Mouse (Mus musculus) liver (tissue): ENCODE measurements around the gene Pknox1.
"Not testable (repeated sequence)": the region's sequence is repeated elsewhere in the genome, so short reads cannot be mapped to it uniquely, and the experiment has no call there.

Source experiments
- DNase-seq: peaks from one replicate; pipeline ENCODE4 v3.0.0-alpha.2; 2020; ENCODE audit warnings: mixed read lengths

Pknox1 gene

GRCm38 (mm10) chr17:31564015-31564857 is at the start of gene Pknox1:
Gene Pknox1, plus strand, starts transcription at chr17:31564734.
- DNase-seq, result peak; percentile 100

GRCm38 (mm10) chr17:31519344-31519945 is 45.1 kb upstream of the Pknox1 start:
- no peak for DNase-seq

DNA sequence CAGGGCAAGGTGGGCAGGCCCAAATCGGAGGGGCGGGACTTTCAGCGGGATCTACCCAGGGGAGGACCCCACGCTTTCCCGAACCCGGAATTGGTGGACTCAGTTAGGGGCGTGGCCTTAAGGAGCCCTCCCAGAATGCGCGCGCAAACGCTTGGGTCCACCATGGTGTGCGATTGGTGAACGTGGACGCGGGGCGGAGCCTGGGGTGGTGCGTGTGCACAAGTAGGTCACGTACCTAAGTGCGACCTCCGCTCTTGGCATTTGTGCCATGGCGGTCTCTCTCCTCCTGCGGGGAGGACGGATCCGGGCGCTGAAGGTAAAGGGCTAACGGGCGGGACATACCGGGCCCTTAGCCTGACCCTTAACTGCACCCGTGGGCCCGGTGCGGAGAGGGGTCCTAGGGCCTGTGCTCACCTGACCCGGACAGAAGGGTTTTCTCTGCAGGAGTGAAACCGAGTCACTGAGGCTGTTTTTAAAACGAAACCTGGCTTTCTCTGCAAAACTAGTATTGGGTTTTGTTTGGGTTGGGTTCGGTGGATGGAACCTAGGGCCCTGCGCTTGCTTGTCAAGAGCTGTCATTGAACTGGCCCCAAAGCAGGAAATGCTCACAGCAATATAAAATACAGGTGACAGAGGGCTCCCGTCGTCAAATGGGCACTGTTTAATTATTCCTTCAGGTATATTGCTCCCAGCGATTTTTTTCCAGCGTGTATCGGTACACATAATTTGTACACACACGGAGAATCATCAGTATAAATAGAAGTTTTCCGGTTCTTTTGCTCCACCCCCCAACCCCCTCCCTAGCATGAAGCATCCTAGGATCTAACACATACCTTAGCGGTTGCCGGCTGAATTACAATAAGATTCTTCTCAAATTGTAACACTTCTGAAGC is 44.3 kb upstream of the Pknox1 start, which contains the start of the genes Wdr4 and Ndufv3:
Gene Wdr4, minus strand, starts transcription at position 35 of the 893 bp plus-strand sequence.
Gene Ndufv3, plus strand, starts transcription at position 170 of the 893 bp plus-strand sequence.
- peak; percentile 99 for DNase-seq

DNA sequence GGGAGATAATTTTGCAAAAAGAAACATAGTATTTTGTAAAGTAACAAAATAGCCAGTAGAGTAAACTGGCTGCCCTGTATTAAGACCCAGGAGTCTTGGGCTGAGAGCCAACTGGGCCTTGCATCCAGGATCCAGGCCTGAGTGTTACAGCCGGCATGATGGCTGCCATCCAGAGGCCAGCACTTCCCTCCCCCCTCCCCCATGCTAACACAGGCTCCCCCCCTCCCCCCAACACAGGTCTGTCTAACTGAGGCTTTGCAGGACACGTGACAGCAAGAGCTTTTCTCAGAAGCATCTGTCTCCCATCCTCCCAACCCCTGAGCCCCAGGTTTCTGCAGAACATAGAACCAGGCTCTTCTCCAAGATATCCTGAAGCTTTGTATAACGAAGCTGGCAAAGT is 43.6 kb upstream of the Pknox1 start:
- peak; percentile 46 for DNase-seq

- no peak for DNase-seq
These were observed 42.6 kb upstream of the Pknox1 start for GRCm38 (mm10) chr17:31521948-31522347.

- no peak for DNase-seq
These were observed 39.4 kb upstream of the Pknox1 start for GRCm38 (mm10) chr17:31525114-31525513.

- DNase-seq, result no peak
These were observed 38.7 kb upstream of the Pknox1 start for GRCm38 (mm10) chr17:31525816-31526215.

DNA sequence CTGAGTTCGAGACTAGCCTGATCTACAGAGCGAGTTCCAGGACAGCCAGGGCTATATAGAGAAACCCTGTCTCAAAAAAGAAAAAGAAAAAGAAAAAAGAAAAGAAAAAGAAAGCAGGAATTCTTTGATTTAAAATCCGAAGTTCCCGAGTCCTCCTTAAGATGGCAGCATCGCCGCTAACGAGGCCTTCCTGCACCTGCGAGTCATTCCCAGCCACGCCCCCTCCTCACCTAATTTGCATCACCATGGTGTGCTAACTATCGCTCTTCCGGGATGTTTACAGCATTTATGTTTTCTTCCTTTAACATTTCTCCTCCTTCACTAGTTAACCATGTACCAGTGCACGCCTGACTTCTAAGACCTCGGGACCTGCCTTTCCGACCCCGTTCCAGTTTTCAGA is 35.2 kb upstream of the Pknox1 start:
- DNase-seq, result peak; percentile 32

GRCm38 (mm10) chr17:31531441-31532158 is 32.9 kb upstream of the Pknox1 start:
- no peak for DNase-seq

- not testable (repeated sequence) for DNase-seq
These were observed 32.2 kb upstream of the Pknox1 start for GRCm38 (mm10) chr17:31532331-31532730.

DNA sequence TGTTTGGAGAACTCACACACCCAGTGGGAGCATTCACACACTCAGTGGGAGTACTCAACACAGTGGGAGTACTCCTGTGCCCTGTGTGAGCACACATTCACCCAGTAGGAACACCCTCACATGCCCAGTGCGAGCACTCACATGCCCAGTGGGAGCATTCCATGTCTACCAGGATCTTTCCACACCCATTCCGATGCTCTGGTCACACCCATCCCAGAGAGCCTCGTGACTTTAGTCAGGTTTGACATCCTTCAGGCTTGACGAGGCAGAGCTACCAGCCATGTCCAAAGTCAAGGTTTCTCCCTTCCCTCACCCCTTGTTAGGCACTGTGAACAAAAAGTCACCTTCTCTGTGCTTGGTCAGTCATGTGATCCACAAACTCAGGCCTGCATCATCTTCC is 29.2 kb upstream of the Pknox1 start:
- no peak for DNase-seq

DNA sequence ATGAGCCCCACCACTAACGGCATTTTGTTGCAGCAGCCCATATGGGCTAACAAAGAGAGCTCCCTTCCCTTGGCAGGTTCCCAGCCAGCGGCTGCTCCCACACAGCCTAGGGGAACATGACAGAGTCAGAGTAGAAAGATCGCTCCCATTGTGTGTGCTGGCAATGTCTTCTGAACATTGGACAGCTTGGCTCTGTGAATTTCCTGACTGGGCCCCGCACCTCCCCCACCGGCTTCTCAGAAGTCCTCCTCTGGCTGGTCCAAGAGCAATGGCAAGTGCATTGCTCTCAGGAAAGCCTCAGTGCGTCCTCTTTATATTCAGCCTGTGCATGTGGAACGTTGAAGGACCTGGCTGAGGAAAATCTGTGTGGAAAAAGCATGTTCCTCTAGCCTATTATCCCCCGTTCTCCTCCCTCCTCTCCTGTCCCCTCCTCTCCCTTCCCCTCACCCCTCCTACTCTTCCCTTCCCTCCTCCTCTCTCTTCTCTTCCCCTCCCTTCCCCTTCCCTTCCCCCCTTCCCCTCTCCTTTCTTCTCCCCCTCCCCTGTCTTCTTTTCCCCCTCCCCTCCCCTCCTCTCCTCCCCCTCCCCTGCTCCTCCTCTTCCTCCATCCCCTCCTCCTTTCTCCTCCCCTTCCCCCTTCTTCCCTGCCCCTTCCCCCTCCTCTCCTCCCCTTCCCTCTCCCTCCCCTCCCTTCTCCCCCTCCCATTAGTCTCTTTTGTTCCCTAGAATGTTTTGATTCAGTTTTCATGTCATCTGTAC is 28.5 kb upstream of the Pknox1 start:
- DNase-seq, result peak; percentile 17

- DNase-seq, result no peak
These were observed 24.4 kb upstream of the Pknox1 start for GRCm38 (mm10) chr17:31540101-31540500.

- no peak for DNase-seq
These were observed 23.6 kb upstream of the Pknox1 start for GRCm38 (mm10) chr17:31540809-31541459.

DNA sequence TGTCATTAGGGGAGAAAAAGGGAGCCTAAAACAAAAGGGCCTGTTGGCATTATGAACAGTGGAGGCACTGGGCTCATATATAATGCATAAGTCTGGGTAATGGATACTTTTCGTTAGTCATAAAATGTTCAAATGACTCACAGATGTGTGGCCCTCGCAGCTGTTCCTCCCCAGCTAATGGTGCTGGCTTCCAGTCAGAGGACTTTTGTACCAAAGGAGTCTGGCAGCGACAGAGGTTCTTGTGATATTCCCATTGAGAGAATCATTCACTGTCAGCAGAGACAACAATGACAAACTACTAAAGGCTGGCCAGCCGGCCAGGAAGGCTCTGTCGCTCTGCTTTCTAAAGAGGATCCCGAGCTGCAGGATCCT is 23.1 kb upstream of the Pknox1 start:
- DNase-seq, result no peak

DNA sequence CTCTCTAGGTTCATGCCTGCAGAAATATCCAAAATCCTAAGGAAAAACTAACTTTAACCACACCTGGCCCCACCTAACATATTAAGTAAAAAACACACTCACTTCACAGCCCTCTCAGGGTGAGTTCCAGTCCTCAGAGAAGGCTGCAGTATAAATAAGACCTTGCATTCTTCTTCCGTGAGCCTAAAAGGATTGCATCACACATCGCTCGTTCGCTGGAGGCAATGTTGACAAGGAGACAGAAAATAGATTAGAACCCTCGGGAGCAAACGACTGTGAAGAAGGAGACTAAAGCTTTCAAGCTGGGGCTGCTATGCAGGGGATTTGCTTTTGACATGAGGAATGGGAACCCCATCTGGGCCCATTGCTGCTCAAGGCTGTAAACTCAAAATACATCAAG is 21.0 kb upstream of the Pknox1 start:
- no peak for DNase-seq

DNA sequence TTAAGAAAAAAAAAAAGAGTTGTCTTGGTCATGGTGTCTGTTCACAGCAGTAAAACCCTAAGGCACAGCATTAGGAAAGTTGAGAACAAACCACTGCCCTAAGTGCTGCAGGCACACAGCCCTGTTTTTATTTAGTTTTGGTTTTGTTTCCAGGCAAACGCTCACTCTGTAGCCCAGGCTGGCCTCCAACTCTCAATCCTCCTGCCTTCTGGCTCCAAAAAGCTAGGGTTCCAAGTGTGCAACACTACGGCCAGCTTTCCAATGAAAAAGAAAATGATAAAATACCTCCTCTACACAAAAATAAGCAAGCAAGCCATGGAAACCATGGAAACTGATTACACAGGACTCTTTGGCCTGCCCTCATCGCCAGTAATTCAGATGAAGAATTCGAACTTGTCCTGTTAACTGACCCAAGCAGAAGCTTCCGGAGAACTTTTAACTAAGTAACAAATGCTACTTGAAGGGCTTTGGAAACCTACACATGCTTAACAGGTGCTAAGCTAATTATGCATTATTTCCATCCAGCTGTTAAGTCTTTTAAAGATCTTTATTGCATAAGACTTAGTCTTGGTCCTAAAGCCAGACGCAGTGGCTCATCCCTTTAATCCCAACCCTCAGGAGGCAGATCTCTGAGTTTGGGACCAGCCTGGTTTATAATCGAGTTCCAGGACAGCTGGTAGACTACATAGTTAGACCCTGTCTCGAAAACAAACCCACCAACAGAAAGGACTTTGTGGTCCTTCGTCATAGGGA is 17.9 kb upstream of the Pknox1 start:
- DNase-seq, result no peak

DNA sequence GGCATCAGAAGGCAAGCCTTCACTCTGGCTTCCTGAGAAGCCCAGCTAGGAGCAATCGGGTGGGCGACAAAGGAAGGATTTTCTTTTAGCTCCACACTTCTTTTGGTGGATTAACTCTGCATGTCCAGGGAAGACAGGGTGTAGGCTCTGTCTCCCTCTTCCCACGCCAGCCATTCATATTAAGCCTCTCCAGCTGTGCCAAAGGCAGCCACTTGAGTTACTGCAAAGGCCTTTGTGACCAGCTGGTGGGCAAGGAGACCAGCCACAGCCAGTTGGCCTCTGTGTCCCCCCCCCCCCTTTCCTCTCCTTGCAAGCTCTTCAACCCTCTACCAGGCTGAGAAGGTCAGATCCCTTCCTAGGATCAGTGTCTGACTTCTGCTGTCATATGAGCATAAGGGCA is 16.6 kb upstream of the Pknox1 start:
- no peak for DNase-seq

DNA sequence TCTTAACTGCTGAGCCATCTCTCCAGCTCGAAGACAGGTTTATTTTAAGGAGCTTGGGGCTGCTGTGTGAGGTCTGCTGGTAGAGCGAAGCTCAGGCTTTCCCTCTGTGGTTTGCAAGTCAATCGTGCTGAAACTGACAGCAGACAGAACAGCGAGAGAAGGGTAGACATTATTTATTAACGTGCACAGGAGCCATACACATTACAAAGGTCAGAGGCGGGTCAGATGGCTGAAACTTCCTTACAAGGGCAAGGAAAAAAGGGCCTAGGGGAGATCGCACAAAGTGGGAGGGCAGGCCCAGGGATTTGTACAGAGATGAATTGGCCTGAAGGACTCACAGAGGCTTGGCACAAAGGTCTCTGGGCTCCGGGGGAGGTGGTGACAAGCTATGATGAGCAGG is 15.1 kb upstream of the Pknox1 start:
- DNase-seq, result no peak

DNA sequence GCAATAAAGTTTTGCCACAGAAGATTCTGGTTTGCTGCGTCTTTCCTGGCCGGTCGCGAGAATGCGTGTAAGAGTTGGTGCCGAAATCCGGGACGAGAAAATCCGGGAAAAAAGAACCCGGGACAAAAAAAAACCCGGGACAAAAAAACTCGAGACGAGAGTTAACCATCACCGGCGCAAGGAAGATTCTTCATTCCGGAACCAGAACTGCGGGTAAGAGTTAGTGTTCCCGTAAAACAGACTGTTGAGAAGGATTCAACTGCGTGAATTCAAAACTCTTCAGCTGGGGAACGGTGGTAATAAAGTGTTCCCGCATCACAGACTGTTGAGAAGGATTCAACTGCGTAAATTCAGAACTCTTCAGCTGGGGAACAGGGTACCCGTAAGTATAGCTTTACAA is 11.9 kb upstream of the Pknox1 start:
- DNase-seq, result not testable (repeated sequence)
